Comparison of ENCODE assay signal across 8 mouse cellular contexts in the genomic region with DNA sequence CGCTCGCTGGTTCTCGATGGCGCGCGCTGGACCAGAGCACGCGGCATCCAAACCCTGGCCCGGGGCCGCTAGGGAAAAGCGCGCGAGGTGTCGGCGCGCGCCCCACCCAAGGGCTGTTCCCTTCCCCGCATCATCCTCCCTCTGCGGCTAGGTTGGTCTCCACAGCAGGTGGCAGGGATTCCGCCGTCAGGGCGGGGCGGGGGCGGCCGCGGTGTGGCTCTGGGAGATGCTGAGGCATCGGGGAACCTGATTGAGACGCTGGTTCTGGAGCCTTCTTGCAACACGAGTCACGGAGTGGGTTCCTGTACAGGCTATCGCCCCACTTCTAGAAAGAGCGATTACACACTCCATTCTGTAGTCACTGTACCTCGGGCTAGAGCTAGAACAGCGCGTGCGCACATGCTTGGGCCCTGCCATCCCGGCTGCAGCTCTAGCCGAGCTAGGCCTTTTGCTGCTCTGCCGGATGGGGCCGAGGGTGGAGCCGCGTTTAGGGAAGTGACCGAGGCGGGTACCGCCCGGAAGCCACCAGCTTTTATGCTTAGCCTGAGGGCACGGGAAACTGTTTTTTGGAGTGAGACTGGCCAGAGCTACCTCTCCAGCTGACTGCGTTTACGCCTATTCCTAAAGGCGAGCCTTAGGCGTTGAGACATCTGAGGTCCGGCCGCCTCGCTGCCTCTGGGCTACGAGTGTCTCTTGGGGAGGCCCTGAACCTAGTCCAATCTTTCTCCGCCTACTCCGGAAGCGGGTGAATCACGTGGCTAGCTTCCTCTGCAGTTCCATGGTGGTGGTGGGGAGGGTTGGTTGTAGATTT. TPM values are rescaled to one million over a fixed set of nuclear protein-coding genes. Genes with fewer than 3 reads are reported as not detected.
DNase-seq lines count a peak whose midpoint lies in the region; ATAC-seq lines count a peak whose summit lies in the region.

No protein-coding gene starts in this region.

- H3K4me3 ChIP-seq in hindbrain, embryonic 13.5 days, result peak overlapping the region; percentile 99

- no peaks in the 10 kb centered on the region for H3K9me3 ChIP-seq in hindbrain, embryonic 13.5 days

- H3K4me1 ChIP-seq in hindbrain, embryonic 13.5 days (replicated peaks), result peaks cover 47% of the 10 kb centered on the region

- H3K4me2 ChIP-seq in hindbrain, embryonic 13.5 days, result peak overlapping the region; percentile 88

- peak; percentile 87 for DNase-seq in MEL-GATA-1-ER (ENCODE audit: extremely low read depth, low read depth)
- DNase-seq in cerebellum, adult 9-10 months, result peak; percentile 84
- DNase-seq in frontal cortex, postnatal 14 days (ENCODE audit: low spot score in 2 of 2), result peak; percentile 71 to 74
- peak; percentile 63 to 67 for DNase-seq in layer of hippocampus, postnatal 25 days (ENCODE audit: extremely low spot score in 1 of 2, low spot score in 1 of 2)
- peak; percentile 91 for DNase-seq in lung, postnatal 25 days (ENCODE audit: low spot score)
- peak; percentile 73 for DNase-seq in retina, embryonic 14.5 days (ENCODE audit: low spot score)
- peak; percentile 85 to 88 for DNase-seq in thymus, postnatal 36 days

- peak; percentile 46 for ATAC-seq in hindbrain, embryonic 13.5 days (ENCODE audit: low FRiP score)

- WGBS in hindbrain, embryonic 13.5 days, result under 1% methylated on average over 59 of the region's 59 CpGs

- H3K27me3 ChIP-seq in hindbrain, embryonic 13.5 days, result no peaks in the 10 kb centered on the region

- H3K27ac ChIP-seq in hindbrain, embryonic 13.5 days, result peak overlapping the region; percentile 99

- H3K9ac ChIP-seq in hindbrain, embryonic 13.5 days, result peak overlapping the region; percentile 97

- H3K36me3 ChIP-seq in hindbrain, embryonic 13.5 days, result peaks cover 40% of the 10 kb centered on the region

RNA-seq across cellular contexts. Expression of a gene that starts 0.8 kb away (rescaled TPM):
- polyA plus RNA-seq in hindbrain, embryonic 13.5 days (2015; fragmentation: Nextera tagmentation; extraction: Ambion mirVana), result 3,676 and 3,692 TPM in 2 replicates
- total RNA-seq in layer of hippocampus, postnatal 25 days (2021), result 1,000 to 10,000 TPM; 1,427 to 1,527 TPM

RNA-seq across cellular contexts. Expression of a gene that starts 2.9 kb away (rescaled TPM):
- 42.6 and 49.7 TPM in 2 replicates for polyA plus RNA-seq in hindbrain, embryonic 13.5 days (2015; fragmentation: Nextera tagmentation; extraction: Ambion mirVana)
- 10 to 100 TPM; 33.2 to 38.2 TPM for total RNA-seq in layer of hippocampus, postnatal 25 days (2021)

RNA-seq across cellular contexts. Expression of a gene that starts 12.5 kb away (rescaled TPM):
- polyA plus RNA-seq in hindbrain, embryonic 13.5 days (2015; fragmentation: Nextera tagmentation; extraction: Ambion mirVana), result 0.58 TPM in 1 of 2 replicates, not detected in the other
- total RNA-seq in layer of hippocampus, postnatal 25 days (2021), result 1 to 10 TPM; 4.5 to 9.2 TPM

RNA-seq across cellular contexts. Expression of a gene that starts 17.3 kb away (rescaled TPM):
- polyA plus RNA-seq in hindbrain, embryonic 13.5 days (2015; fragmentation: Nextera tagmentation; extraction: Ambion mirVana), result 45.6 and 48.7 TPM in 2 replicates
- 10 to 100 TPM; 11.0 to 11.6 TPM for total RNA-seq in layer of hippocampus, postnatal 25 days (2021)

RNA-seq across cellular contexts. Expression of a gene that starts 19.2 kb away (rescaled TPM):
- polyA plus RNA-seq in hindbrain, embryonic 13.5 days (2015; fragmentation: Nextera tagmentation; extraction: Ambion mirVana), result 80.3 and 81.1 TPM in 2 replicates
- 10 to 100 TPM; 78.0 to 86.5 TPM for total RNA-seq in layer of hippocampus, postnatal 25 days (2021)

Comparison
In these comparisons a context has a peak if more than half of its experiments do, and no peak if none do; other contexts are left out.
1. Peak in every context shown above with its lines: DNase-seq, ATAC-seq, H3K4me3 ChIP-seq and H3K27ac ChIP-seq.